Mouse (Mus musculus): ENCODE data around the gene Gstt1. TPM values are rescaled to one million over a fixed set of nuclear protein-coding genes. Genes with fewer than 3 reads are reported as not detected.
"Not testable (repeated sequence)": the region's sequence is repeated elsewhere in the genome, so short reads cannot be mapped to it uniquely, and the experiment has no call there.

Gstt1 gene
- polyA plus RNA-seq, 1 experiment from 2014 or later, result 36.4 TPM

DNA sequence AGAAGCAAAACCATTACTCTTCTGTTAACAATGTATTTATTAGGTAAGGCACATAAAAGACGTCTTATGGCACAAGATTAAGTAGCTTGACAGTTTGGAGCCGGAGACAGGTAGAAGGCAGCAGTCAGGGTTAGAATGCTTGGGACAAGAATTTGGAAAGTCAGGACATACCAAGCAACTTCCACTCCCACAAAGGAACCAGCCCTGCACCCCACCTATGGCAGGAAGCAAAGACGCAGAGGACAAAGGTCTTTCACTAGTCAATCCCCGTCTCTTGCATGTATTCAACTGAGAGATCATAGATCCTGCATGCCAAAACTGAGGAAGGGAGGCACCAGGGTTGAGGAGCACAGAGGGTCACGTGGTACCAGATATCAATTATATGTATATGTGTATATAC, 24.3 kb downstream of the Gstt1 start:
- no peak overlapping the region for H3K9ac ChIP-seq (replicated peaks; ENCODE audit: low read depth)
- 91% methylated on average over 5 of the region's 5 CpGs for WGBS
- DNase-seq (ENCODE audit: low spot score) (no peak), ATAC-seq (no peak)
- no peaks in the 10 kb centered on the region for H3K36me3 ChIP-seq (ENCODE audit: insufficient read depth, low read length)
- no peak overlapping the region for H3K4me2 ChIP-seq (replicated peaks; ENCODE audit: low read depth, low read length)
- no peaks in the 10 kb centered on the region for H3K9me3 ChIP-seq (ENCODE audit: low read length)
- H3K4me3 ChIP-seq (ENCODE audit: low read depth, low read length), result no peak overlapping the region
- TF ChIP-seq EP300 (IDR thresholded peaks at IDR 0.05), result no peak
- H3K27me3 ChIP-seq (replicated peaks; ENCODE audit: insufficient read depth, low read length), result no peaks in the 10 kb centered on the region
- no peak overlapping the region for H3K27ac ChIP-seq (ENCODE audit: low read length)
- peaks cover 5% of the 10 kb centered on the region; the same call in 1 of the 2 replicates for H3K4me1 ChIP-seq (ENCODE audit: insufficient read depth, low read depth, low read length)

- TF ChIP-seq CTCF (IDR thresholded peaks at IDR 0.05) (peak; percentile 39; the same call in 1 of the 2 replicates), EP300 (IDR thresholded peaks at IDR 0.05) (0 out of 2 replicates have a peak, but pooled peaks have one; percentile 3)
- DNase-seq (ENCODE audit: low spot score) (peak; percentile 98), ATAC-seq (peak; percentile 98)
- Histone ChIP-seq H3K36me3 (ENCODE audit: insufficient read depth, low read length) (no peaks in the 10 kb centered on the region), H3K4me1 (ENCODE audit: insufficient read depth, low read depth, low read length) (peaks cover 5% of the 10 kb centered on the region; the same call in 1 of the 2 replicates), H3K4me3 (ENCODE audit: low read depth, low read length) (peak within 1 kb of the TSS; percentile 58), H3K27ac (ENCODE audit: low read length) (peak within 1 kb of the TSS; percentile 44), H3K27me3 (replicated peaks; ENCODE audit: insufficient read depth, low read length) (no peaks in the 10 kb centered on the region), H3K4me2 (replicated peaks; ENCODE audit: low read depth, low read length) (peak within 1 kb of the TSS; percentile 96), H3K9ac (replicated peaks; ENCODE audit: low read depth) (peak within 1 kb of the TSS; percentile 41), H3K9me3 (ENCODE audit: low read length) (no peaks in the 10 kb centered on the region)
- WGBS, result under 1% methylated on average over 46 of the region's 47 CpGs
Observed at GRCm38 (mm10) chr10:75772795-75773664, 25.4 kb downstream of the Gstt1 start, which contains the start of gene Ddt. Gene Ddt, minus strand, starts transcription at chr10:75773414.

DNA sequence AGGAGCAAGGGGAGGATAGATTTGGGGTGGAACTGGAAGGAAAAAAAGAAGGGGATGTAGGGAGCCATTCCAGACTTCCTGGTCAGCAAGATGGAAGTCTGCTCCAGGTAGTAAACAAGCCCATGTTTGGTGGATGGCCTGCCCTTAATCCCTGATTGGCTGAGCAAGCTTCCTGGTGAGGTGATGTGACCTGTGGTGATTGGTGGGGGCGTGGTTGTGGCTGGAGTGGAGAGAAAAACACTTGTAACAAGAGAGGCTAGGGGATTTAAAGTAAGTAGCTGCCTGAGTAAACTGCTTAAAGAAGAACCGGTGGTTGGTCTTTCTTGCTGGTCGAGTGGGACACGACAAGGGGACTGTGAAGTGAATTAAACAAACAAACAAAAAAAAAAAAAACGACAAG, 30.6 kb downstream of the Gstt1 start:
- H3K4me1 ChIP-seq (ENCODE audit: insufficient read depth, low read depth, low read length); H3K4me2 ChIP-seq (replicated peaks; ENCODE audit: low read depth, low read length); H3K27ac ChIP-seq (ENCODE audit: low read length); ATAC-seq; H3K27me3 ChIP-seq (replicated peaks; ENCODE audit: insufficient read depth, low read length); H3K9ac ChIP-seq (replicated peaks; ENCODE audit: low read depth); H3K9me3 ChIP-seq (ENCODE audit: low read length); H3K36me3 ChIP-seq (ENCODE audit: insufficient read depth, low read length); H3K4me3 ChIP-seq (ENCODE audit: low read depth, low read length): not testable (repeated sequence)
- DNase-seq (ENCODE audit: low spot score), result peak; percentile 20
- WGBS, result 15% methylated on average over 5 of the region's 5 CpGs

GRCm38 (mm10) chr10:75766856-75767255, 31.5 kb downstream of the Gstt1 start:
- H3K9me3 ChIP-seq (ENCODE audit: low read length), result no peaks in the 10 kb centered on the region
- 80% methylated on average over 6 of the region's 6 CpGs for WGBS
- no peak overlapping the region for H3K9ac ChIP-seq (replicated peaks; ENCODE audit: low read depth)
- H3K27me3 ChIP-seq (replicated peaks; ENCODE audit: insufficient read depth, low read length), result no peaks in the 10 kb centered on the region
- H3K27ac ChIP-seq (ENCODE audit: low read length), result no peak overlapping the region
- H3K4me1 ChIP-seq (ENCODE audit: insufficient read depth, low read depth, low read length), result peaks cover 5% of the 10 kb centered on the region; the same call in 1 of the 2 replicates
- DNase-seq (ENCODE audit: low spot score), result no peak
- H3K36me3 ChIP-seq (ENCODE audit: insufficient read depth, low read length), result no peaks in the 10 kb centered on the region
- H3K4me3 ChIP-seq (ENCODE audit: low read depth, low read length), result no peak overlapping the region
- TF ChIP-seq CTCF (IDR thresholded peaks at IDR 0.05) (no peak), EP300 (IDR thresholded peaks at IDR 0.05) (no peak)
- no peak for ATAC-seq
- H3K4me2 ChIP-seq (replicated peaks; ENCODE audit: low read depth, low read length), result no peak overlapping the region

DNA sequence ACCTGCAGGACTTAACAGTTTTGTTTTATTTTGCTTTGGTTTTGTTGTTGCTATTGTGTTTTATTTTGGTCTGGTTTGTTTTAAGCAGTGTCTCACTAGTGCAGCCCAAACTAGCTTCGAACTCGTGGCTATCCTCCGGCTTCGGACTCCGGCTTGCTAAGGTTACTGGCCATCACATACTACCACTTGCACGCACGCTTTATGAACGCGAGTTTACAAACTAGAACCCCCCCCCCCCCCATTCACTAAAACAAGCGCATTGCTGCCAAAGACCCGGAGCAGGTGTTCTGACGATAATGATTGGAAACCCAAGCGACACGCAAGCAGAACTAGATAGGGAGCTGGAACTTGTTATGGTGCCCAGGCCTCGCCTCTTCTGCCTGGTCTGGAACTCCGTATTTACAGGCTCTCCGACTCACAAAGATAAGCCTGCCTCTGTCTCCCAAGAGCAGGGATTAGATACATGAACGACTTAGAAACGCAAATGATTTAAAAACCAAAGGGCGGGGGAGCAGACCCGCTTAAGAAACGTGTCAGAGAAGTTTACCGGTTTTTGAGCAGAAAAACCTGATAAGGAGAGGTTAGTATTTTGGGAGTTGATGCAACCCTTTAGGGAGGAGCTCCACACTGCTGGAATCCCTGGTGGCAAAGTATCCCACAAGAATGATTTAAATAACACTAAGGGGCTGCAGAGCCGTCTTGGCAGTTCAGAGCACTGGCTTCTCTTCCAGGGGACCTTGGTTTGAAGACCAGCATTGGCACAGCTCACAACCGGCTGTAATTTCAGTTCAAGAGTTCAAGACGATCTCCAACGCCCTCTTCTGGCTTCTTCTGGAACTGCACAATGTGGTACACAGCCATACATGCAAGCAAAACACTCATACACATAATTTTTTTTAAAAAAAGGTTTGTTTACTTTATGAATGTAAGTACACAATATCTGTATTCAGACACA, 33.6 kb downstream of the Gstt1 start:
- peak; percentile 85 for DNase-seq (ENCODE audit: low spot score)
- no peaks in the 10 kb centered on the region for H3K27me3 ChIP-seq (replicated peaks; ENCODE audit: insufficient read depth, low read length)
- peak overlapping the region; percentile 87 for H3K4me2 ChIP-seq (replicated peaks; ENCODE audit: low read depth, low read length)
- no peaks in the 10 kb centered on the region for H3K36me3 ChIP-seq (ENCODE audit: insufficient read depth, low read length)
- H3K4me1 ChIP-seq (ENCODE audit: insufficient read depth, low read depth, low read length), result peaks cover 5% of the 10 kb centered on the region; the same call in 1 of the 2 replicates
- ATAC-seq, result peak; percentile 20; the same call in 1 of the 2 replicates
- peak overlapping the region; percentile 82; the same call in 1 of the 2 replicates for H3K9ac ChIP-seq (replicated peaks; ENCODE audit: low read depth)
- 1% methylated on average over 27 of the region's 27 CpGs for WGBS
- peak overlapping the region; percentile 78 for H3K4me3 ChIP-seq (ENCODE audit: low read depth, low read length)
- TF ChIP-seq CTCF (IDR thresholded peaks at IDR 0.05) (peak; percentile 85), EP300 (IDR thresholded peaks at IDR 0.05) (no peak)
- peak overlapping the region; percentile 49 for H3K27ac ChIP-seq (ENCODE audit: low read length)
- no peaks in the 10 kb centered on the region for H3K9me3 ChIP-seq (ENCODE audit: low read length)

All from lung, postnatal 0 days (tissue).